Mouse (Mus musculus) adrenal gland (tissue): ENCODE results near the gene Zfp511.

Experiments
- intact Hi-C: fragments of 180-260 bp; cut with DNase I; formaldehyde crosslinking; loops from one replicate; pipeline ENCODE4 v1.15.1; 2025

Gene Zfp511

GRCm38 (mm10) chr7:140045546-140045945 is 9.4 kb downstream of the Zfp511 start:
- intact Hi-C loops: no loop called here

GRCm38 (mm10) chr7:140047811-140048311 is 11.7 kb downstream of the Zfp511 start:
- intact Hi-C loops: no loop called here

GRCm38 (mm10) chr7:140048361-140049114 is 12.3 kb downstream of the Zfp511 start, which contains the start of gene Msx3:
Gene Msx3, minus strand, starts transcription at chr7:140049089.
- intact Hi-C loops: no loop called here

GRCm38 (mm10) chr7:140049115-140049689 is 13.0 kb downstream of the Zfp511 start:
- intact Hi-C loops: no loop called here

GRCm38 (mm10) chr7:140054124-140054523 is 17.9 kb downstream of the Zfp511 start:
- intact Hi-C loops: no loop called here

GRCm38 (mm10) chr7:140057413-140058407 is 21.5 kb downstream of the Zfp511 start:
- intact Hi-C loops: no loop called here

- intact Hi-C loops: no loop called here
Observed at GRCm38 (mm10) chr7:140058528-140058927, 22.3 kb downstream of the Zfp511 start.

- intact Hi-C loops: no loop called here
Observed at GRCm38 (mm10) chr7:140059601-140060000, 23.4 kb downstream of the Zfp511 start.

GRCm38 (mm10) chr7:140060936-140061831 is 25.0 kb downstream of the Zfp511 start:
- intact Hi-C loops: loop anchor here (5.0 kb wide), 1 partner anchor 154 kb away; no protein-coding TSS in a partner anchor

GRCm38 (mm10) chr7:140061832-140062130 is 25.6 kb downstream of the Zfp511 start:
- intact Hi-C loops: loop anchor here (2.0 to 5.0 kb wide), 2 partner anchors 93 to 154 kb away; no protein-coding TSS in a partner anchor

GRCm38 (mm10) chr7:140062307-140062706 is 26.1 kb downstream of the Zfp511 start:
- intact Hi-C loops: loop anchor here (2.0 to 5.0 kb wide), 2 partner anchors 94 to 155 kb away; no protein-coding TSS in a partner anchor

GRCm38 (mm10) chr7:140063092-140063491 is 26.9 kb downstream of the Zfp511 start:
- intact Hi-C loops: loop anchor here (2.0 to 5.0 kb wide), 2 partner anchors 94 to 156 kb away; no protein-coding TSS in a partner anchor

GRCm38 (mm10) chr7:140067397-140067796 is 31.2 kb downstream of the Zfp511 start:
- intact Hi-C loops: no loop called here

GRCm38 (mm10) chr7:140070042-140070711 is 34.0 kb downstream of the Zfp511 start:
- intact Hi-C loops: no loop called here

- intact Hi-C loops: loop anchor here (1.0 to 5.0 kb wide), 2 partner anchors 64 to 755 kb away; no protein-coding TSS in a partner anchor
Observed at GRCm38 (mm10) chr7:140077698-140078097, 41.5 kb downstream of the Zfp511 start.

- intact Hi-C loops: loop anchor here (1.0 to 5.0 kb wide), 2 partner anchors 63 to 754 kb away; no protein-coding TSS in a partner anchor
Observed at GRCm38 (mm10) chr7:140078711-140079110, 42.5 kb downstream of the Zfp511 start.

GRCm38 (mm10) chr7:140080503-140081156 is 44.4 kb downstream of the Zfp511 start:
- intact Hi-C loops: no loop called here

GRCm38 (mm10) chr7:140081408-140082241 is 45.4 kb downstream of the Zfp511 start:
- intact Hi-C loops: no loop called here
